Mouse (Mus musculus) embryonic fibroblast, embryonic 13.5 days (primary cell): ENCODE measurements around the gene Itgb2l. TPM values are rescaled to one million over a fixed set of nuclear protein-coding genes. Genes with fewer than 3 reads are reported as not detected.

Source experiments
- H3K27ac ChIP-seq: 2 replicates; pipeline ENCODE4 v1.5.1; 2012; ENCODE audit warnings: low read length, control low read depth, inconsistent platforms; ENCODE audit not compliant: insufficient read depth
- H3K4me1 ChIP-seq: 2 replicates; pipeline ENCODE4 v1.6.1; 2011; ENCODE audit warnings: low read length; ENCODE audit not compliant: control insufficient read depth, insufficient read depth
- H3K4me3 ChIP-seq: 2 replicates; pipeline ENCODE4 v1.5.1; 2011; ENCODE audit warnings: mild to moderate bottlenecking, control low read depth, low read length; ENCODE audit not compliant: insufficient read depth
- CTCF ChIP-seq: IDR thresholded peaks from 2 replicates; pipeline ENCODE4 v1.5.1; 2011; ENCODE audit warnings: mild to moderate bottlenecking, control low read depth, low read length, moderate library complexity, borderline replicate concordance; ENCODE audit not compliant: insufficient read depth
- POLR2A ChIP-seq: IDR thresholded peaks from 2 replicates; pipeline ENCODE4 v1.6.1; 2011; ENCODE audit warnings: low read depth, mild to moderate bottlenecking, control low read depth, low read length, moderate library complexity
- polyA plus RNA-seq: library from polyadenylated mRNA; stranded (reverse); fragments of >200 nt; gene quantifications from 2 replicates; pipeline ENCODE4 v1.2.4, GENCODE M21; 2011; ENCODE audit warnings: low read depth; ENCODE audit not compliant: missing spikeins, insufficient read length

Itgb2l gene
- polyA plus RNA-seq, result not detected in 2 replicates

DNA sequence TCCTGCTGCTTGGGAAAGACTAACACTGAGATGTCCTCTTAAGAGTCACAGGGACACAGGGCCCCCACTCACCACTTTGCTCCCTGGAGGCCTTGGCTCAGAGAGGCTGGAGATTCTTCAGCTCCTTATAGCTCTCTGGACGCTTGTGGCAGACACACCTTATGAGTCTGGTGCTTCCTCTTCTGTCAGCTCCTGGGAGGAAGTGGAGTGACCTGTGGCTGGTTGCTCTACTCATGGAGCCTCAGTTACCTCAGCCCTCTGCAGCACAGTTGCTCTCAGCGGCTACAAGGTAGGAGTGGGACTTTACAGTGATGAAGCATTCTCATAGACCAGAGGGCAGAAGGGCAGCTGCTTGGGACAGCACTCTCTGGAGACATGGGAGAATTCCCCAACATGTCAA, at the start of gene Itgb2l:
TSS of gene Itgb2l (minus strand) at position 152 of the 400 bp plus-strand sequence.
- Histone ChIP-seq H3K27ac (no peak within 1 kb of the TSS), H3K4me3 (no peak within 1 kb of the TSS), H3K4me1 (no peaks in the 10 kb centered on the region)
- TF ChIP-seq POLR2A, result no peak

DNA sequence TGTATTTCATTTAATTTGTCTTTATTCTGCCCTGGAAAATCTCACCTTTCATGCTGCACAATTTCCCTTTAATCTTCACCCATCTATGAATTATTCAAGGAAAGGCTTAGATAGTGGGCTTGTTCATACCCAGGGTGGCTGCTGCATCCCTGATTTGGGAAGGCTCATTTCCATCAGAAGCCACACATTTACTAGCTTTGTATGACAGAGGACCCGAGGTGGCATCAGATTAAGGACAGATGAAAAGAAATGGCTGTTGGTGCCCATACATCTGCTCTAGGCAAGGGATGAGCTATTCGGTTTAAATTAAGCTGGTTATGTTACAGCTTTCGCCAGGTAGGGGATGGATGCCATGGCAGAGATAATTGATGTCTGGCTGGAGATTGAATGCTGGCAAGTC, 48.1 kb upstream of the Itgb2l start:
- TF ChIP-seq CTCF (no peak), POLR2A (no peak)
- Histone ChIP-seq H3K4me1 (no peaks in the 10 kb centered on the region), H3K27ac (no peak overlapping the region), H3K4me3 (no peak overlapping the region)

DNA sequence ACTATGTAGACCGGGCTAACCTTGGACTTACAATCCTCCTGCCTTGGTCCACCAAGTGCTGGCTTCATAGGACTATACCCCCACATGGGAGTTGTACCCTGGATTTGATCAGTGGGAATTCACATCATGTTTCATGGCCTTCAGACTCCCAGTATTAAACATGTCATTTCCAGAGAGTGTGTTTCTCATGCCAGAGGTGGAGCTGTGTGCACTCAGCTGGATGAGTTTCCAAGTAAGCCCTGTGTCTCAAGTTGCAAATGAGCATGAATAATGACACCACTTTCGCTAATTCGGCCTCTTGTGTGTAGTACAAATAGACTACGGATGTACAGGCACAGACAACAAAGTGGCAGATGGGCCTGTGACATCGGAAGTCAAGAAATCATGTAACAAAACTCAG, 44.6 kb upstream of the Itgb2l start:
- Histone ChIP-seq H3K4me1 (no peaks in the 10 kb centered on the region), H3K27ac (no peak overlapping the region), H3K4me3 (no peak overlapping the region)
- no peak for TF ChIP-seq CTCF
- TF ChIP-seq POLR2A, result no peak

DNA sequence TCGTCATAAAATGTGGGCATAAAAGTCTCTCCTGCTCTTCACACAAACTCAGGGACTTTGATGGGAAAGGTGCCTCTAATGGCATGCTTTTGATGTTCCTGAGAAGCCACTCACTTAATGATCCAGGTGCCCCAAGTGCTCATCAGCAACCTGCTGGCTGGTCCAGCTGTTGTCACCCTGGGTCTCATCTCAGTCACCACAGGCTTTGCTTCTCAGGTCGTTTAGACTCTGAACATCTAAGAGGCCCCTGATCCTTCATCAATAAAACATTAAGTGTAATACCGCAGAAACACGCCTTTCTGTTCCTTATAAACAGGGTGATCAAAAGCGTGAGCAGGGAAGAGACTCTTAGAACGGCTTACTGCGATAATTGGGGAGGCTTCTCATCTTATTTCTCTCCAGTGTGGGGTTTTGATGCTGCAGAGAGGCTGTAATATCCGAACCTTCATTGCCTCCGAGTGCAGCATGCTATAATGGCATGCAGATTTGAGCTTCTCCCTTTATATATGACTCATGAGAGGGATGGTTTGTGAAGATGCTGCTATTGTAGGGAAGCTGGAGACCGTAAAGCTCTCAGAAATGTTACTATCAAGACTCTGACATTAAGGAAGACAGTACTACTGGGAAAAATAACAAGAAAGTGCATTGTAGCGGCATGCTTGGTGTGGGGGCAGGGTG, 43.7 kb upstream of the Itgb2l start:
- Histone ChIP-seq H3K4me3 (no peak overlapping the region), H3K4me1 (no peaks in the 10 kb centered on the region), H3K27ac (no peak overlapping the region)
- TF ChIP-seq POLR2A, result no peak
- TF ChIP-seq CTCF, result no peak

DNA sequence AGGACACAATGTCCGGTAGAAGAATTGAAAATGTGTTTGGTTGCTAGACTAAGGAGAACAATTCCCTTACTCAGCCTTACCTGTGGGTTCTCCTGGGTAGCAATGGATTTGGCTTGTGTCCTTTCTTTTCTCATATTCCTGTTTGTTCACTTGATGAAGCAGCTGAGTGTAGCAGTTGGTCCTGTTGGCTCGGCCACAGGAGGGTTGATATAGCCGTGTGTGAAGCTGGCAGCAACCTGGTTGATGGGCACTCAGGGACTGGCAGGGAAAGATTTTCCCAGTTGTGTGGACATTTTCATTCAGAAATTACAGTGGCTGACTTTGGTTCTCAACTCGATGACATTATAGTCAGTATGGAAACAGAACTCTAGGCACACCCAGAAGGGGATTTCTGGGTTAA, 38.4 kb upstream of the Itgb2l start:
- no peak overlapping the region for H3K27ac ChIP-seq
- TF ChIP-seq POLR2A, result no peak
- TF ChIP-seq CTCF, result no peak
- H3K4me1 ChIP-seq, result no peaks in the 10 kb centered on the region
- H3K4me3 ChIP-seq, result no peak overlapping the region

DNA sequence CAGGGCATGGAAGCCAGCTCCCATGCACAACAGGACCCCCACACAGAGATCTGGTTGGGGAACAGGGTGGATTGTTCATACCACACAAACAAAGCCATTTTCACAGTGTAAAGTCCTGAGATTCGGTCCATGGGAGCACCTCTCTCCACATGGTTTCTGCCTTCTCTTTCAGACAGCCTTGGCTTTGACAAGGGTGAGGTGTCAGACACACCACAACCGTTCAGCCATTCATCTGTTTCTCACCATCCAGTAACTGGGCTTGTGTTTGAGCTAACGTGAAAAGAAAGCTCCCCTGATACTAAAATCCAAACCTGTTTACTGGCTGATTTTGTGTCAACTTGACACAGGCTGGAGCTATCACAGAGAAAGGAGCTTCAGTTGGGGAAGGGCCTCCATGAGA, 30.8 kb upstream of the Itgb2l start:
- no peak for TF ChIP-seq POLR2A
- no peak for TF ChIP-seq CTCF
- H3K4me3 ChIP-seq, result no peak overlapping the region
- H3K4me1 ChIP-seq, result no peaks in the 10 kb centered on the region

DNA sequence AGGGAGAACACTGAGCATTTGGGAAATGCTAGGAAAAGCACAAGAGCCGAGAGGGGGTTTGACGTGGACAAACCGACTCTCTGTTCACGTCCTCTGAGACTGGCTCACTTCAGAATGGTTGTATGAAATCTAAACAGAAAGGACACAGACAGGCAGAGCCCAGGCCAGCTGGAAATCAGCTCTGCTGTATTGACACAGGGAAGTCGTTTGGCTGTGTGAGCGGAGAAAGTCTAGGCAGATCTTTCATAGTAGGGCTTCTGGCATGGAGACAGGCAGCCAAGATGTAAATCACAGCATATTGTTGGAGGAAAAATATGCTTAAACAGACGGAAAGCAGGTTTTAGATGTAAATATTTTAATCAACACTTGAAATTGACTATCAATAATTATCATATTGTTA, 29.4 kb upstream of the Itgb2l start:
- H3K4me3 ChIP-seq, result no peak overlapping the region
- TF ChIP-seq POLR2A (no peak), CTCF (no peak)
- H3K27ac ChIP-seq, result no peak overlapping the region
- H3K4me1 ChIP-seq, result no peaks in the 10 kb centered on the region

More for the DNA sequence above, 30.8 kb upstream of the Itgb2l start:
- no peak overlapping the region for H3K27ac ChIP-seq

DNA sequence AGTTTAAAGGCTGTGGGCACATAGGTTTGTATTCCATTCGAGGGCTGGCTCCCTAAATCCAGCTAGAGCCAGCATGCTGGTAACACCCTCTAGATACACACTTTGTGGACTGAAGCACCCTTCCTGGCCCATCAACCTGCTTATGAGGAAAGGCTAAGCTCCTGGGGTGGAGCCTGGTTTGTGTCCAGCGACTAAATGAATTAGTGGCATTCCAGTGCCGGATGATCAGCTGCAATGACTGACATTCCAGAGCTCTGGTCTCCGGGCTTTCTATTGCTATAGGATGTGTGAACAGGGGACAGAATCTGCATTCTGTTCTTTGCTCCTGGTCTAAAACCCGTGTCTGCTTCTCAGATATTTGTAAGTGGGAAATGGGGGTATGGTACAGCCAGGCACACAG, 28.9 kb upstream of the Itgb2l start:
- Histone ChIP-seq H3K27ac (no peak overlapping the region), H3K4me1 (no peaks in the 10 kb centered on the region), H3K4me3 (no peak overlapping the region)
- TF ChIP-seq CTCF, result no peak
- TF ChIP-seq POLR2A, result no peak

DNA sequence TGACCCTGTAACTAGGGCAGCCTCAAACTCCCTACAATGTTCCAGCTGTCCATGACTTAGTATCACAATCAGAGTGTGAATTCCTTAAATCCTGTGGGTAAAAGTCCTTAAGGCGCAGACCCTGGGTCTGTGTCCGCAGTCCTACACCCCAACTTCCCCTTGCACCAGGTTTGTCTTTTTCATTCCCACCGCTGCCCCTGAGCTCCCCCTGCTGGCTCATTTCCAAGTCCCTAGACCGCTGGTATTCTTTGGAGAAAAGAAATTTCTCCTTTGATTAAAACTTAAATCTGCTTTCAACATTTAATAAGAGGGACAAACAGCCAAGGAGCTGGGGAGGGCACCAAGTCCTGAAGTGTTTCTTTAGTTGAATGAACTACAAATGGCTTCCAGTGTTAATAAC, 26.2 kb upstream of the Itgb2l start:
- Histone ChIP-seq H3K27ac (no peak overlapping the region), H3K4me1 (no peaks in the 10 kb centered on the region), H3K4me3 (no peak overlapping the region)
- TF ChIP-seq CTCF (no peak), POLR2A (no peak)

DNA sequence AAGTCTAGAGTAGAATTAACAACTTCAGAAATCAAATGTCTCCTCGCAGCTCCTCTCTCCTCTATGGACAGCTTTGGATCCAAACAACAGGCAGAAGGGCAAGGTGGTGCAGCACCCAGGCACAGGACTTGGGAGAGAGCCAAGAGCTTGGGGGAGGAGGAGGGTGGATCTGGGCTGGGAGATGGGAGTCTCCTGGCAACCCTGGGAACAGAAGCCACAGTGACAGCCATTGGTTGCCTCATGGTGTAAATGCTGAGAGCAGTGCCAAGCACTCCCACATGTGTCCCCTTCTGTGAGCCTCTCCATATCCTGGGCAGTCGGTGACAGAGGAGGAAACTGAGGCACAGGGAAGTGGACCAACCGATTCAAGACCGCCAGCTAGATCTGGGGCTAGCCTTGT, 25.3 kb upstream of the Itgb2l start:
- Histone ChIP-seq H3K4me3 (no peak overlapping the region), H3K27ac (no peak overlapping the region), H3K4me1 (no peaks in the 10 kb centered on the region)
- TF ChIP-seq CTCF (no peak), POLR2A (no peak)
